Mouse (Mus musculus) heart, embryonic 14.5 days (tissue): ENCODE measurements around the gene Fam222b. TPM values are rescaled to one million over a fixed set of nuclear protein-coding genes. Genes with fewer than 3 reads are reported as not detected.

Experiments used
- ATAC-seq: fragments of 200-750 bp; cut with Nextera tagmentation; 2 replicates; pipeline ENCODE4 v1.8.0; 2017; ENCODE audit warnings: low read depth, moderate TSS enrichment; ENCODE audit not compliant: insufficient number of reproducible peaks, insufficient read depth, low FRiP score
- H3K27ac ChIP-seq, 2 experiments: fragments of 200-500 bp in 1 of 2; fragments of 300-500 bp in 1 of 2; sonication (generic) in 1 of 2; replicated peaks in 1 of 2; 2 replicates each; pipeline ENCODE4 v1.5.1; 2012 to 2014; ENCODE audit warnings: low read depth in 2 of 2, low read length in 2 of 2, control low read depth in 1 of 2, mild to moderate bottlenecking in 1 of 2, mixed read lengths in 1 of 2; ENCODE audit not compliant: control insufficient read depth in 1 of 2, insufficient read depth in 1 of 2
- H3K27me3 ChIP-seq: fragments of 300-500 bp; sonication (generic); 2 replicates; pipeline ENCODE4 v1.6.1; 2014; ENCODE audit warnings: mild to moderate bottlenecking, low read length, control low read depth; ENCODE audit not compliant: control insufficient read depth, insufficient read depth
- H3K36me3 ChIP-seq: fragments of 300-500 bp; sonication (generic); 2 replicates; pipeline ENCODE4 v1.6.1; 2014; ENCODE audit warnings: mild to moderate bottlenecking, control low read depth, low read length, mixed read lengths; ENCODE audit not compliant: control insufficient read depth, insufficient read depth
- H3K4me1 ChIP-seq, 2 experiments: fragments of 200-500 bp in 1 of 2; fragments of 300-500 bp in 1 of 2; sonication (generic) in 1 of 2; 2 replicates each; pipeline ENCODE4 v1.6.1; 2012 to 2014; ENCODE audit warnings: low read length in 2 of 2, control low read depth in 1 of 2, mixed read lengths in 1 of 2; ENCODE audit not compliant: control insufficient read depth in 2 of 2, insufficient read depth in 2 of 2
- H3K4me2 ChIP-seq: fragments of 300-500 bp; sonication (generic); 2 replicates; pipeline ENCODE4 v1.6.1; 2014; ENCODE audit warnings: mild to moderate bottlenecking, low read length
- H3K4me3 ChIP-seq, 2 experiments: fragments of 200-500 bp in 1 of 2; fragments of 300-500 bp in 1 of 2; sonication (generic) in 1 of 2; 2 replicates each; pipeline ENCODE4 v1.5.1; 2012 to 2014; ENCODE audit warnings: low read length in 2 of 2, mild to moderate bottlenecking in 2 of 2, control low read depth in 1 of 2, low read depth in 1 of 2, moderate library complexity in 1 of 2; ENCODE audit not compliant: control insufficient read depth in 1 of 2, insufficient read depth in 1 of 2
- H3K9ac ChIP-seq: fragments of 300-500 bp; sonication (generic); 2 replicates; pipeline ENCODE4 v1.6.1; 2014; ENCODE audit warnings: mild to moderate bottlenecking, low read length
- H3K9me3 ChIP-seq: fragments of 300-500 bp; sonication (generic); 2 replicates; pipeline ENCODE4 v1.6.1; 2016; ENCODE audit warnings: low read length, control low read depth; ENCODE audit not compliant: control insufficient read depth
- WGBS: fragments of 180-500 bp; shearing (Covaris S2); extraction: QIAGEN DNeasy Blood & Tissue Kit; methylation state at CpG from one replicate; pipeline ENCODE4 v1.1.7; 2014; 5-methylcytosine and 5-hydroxymethylcytosine counted together
- polyA plus RNA-seq: library from polyadenylated mRNA; unstranded; fragments of >200 nt; fragmentation: Nextera tagmentation; extraction: Ambion mirVana; gene quantifications from 2 replicates; pipeline ENCODE4 v1.2.1, GENCODE M21; 2014

The Fam222b gene
- polyA plus RNA-seq, 1 experiment from 2014 or later, result 17.0 TPM

DNA sequence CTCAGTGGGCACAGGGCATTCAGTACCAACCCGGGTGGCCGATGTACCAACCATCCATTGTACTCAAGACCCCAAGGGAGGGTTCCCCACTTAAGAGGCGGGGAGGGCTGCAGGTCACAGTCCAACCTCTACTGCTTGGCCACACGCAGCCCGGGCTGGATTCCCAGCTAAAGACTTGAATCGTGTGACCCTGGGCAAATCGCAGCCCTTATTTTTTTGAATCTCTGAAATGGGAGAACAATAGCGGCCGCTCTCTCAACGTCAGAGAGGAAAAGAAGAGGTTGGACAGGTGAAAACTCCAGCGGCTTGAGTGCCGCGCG lies 70.1 kb downstream of the Fam222b start:
- WGBS, result under 1% methylated on average over 14 of the region's 14 CpGs
- H3K9me3 ChIP-seq, result no peaks in the 10 kb centered on the region
- peaks cover 30% of the 10 kb centered on the region for H3K36me3 ChIP-seq
- no peaks in the 10 kb centered on the region for H3K27me3 ChIP-seq
- peak overlapping the region; percentile 94 to 96 for H3K27ac ChIP-seq
- peaks cover 16 to 30% of the 10 kb centered on the region in 2 experiments; a peak in 3 of 4 replicates for H3K4me1 ChIP-seq
- H3K4me3 ChIP-seq, result peak overlapping the region; percentile 83 to 96
- H3K4me2 ChIP-seq, result peak overlapping the region; percentile 93
- H3K9ac ChIP-seq, result peak overlapping the region; percentile 97
- ATAC-seq, result no peak

GRCm38 (mm10) chr11:78164924-78165760 lies 70.7 kb downstream of the Fam222b start, which contains the start of gene Traf4:
Gene Traf4 (minus strand): TSS chr11:78165589.
- H3K4me3 ChIP-seq, result peak within 1 kb of the TSS; percentile 83 to 96
- peak within 1 kb of the TSS; percentile 93 for H3K4me2 ChIP-seq
- H3K27me3 ChIP-seq, result no peaks in the 10 kb centered on the region
- ATAC-seq, result peak; percentile 83
- H3K4me1 ChIP-seq, result peaks cover 16 to 30% of the 10 kb centered on the region in 2 experiments; a peak in 3 of 4 replicates
- peak within 1 kb of the TSS; percentile 97 for H3K9ac ChIP-seq
- whole genome bisulfite sequencing, result under 1% methylated on average over 56 of the region's 78 CpGs
- H3K27ac ChIP-seq, result peak within 1 kb of the TSS; percentile 94 to 96
- peaks cover 25% of the 10 kb centered on the region for H3K36me3 ChIP-seq
- H3K9me3 ChIP-seq, result no peaks in the 10 kb centered on the region

GRCm38 (mm10) chr11:78165761-78166109 lies 71.3 kb downstream of the Fam222b start:
- Histone ChIP-seq H3K4me3 (peak overlapping the region; percentile 83 to 96), H3K4me1 (peaks cover 16 to 30% of the 10 kb centered on the region in 2 experiments; a peak in 3 of 4 replicates), H3K4me2 (peak overlapping the region; percentile 93), H3K9ac (peak overlapping the region; percentile 97), H3K9me3 (no peaks in the 10 kb centered on the region), H3K36me3 (peaks cover 19% of the 10 kb centered on the region), H3K27ac (peak overlapping the region; percentile 72 to 96), H3K27me3 (no peaks in the 10 kb centered on the region)
- WGBS, result 6% methylated on average over 16 of the region's 16 CpGs
- peak; percentile 8; the same call in 1 of the 2 replicates for ATAC-seq

DNA sequence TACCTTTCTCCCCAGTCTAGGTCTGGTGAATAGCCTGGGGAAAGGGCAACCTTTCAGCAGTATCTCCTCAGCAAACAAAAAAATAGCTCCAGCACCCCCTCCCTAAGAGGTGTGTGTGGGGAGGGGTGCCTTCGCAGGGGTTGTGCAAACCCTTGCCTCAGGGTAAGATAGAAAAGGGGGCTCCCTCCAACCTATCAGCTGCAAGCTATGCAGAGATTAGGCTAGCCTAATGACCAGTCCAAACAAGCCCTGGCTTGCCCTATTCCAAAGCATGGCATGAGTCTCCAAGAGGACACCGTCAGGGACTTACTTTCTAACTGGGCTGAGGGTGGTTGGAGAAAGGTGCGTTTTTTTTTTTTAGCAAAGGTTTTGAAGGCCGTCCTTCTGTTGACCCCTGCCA lies 71.7 kb downstream of the Fam222b start:
- Histone ChIP-seq H3K27ac (peak overlapping the region; percentile 72 to 96), H3K9ac (peak overlapping the region; percentile 97), H3K36me3 (peaks cover 14% of the 10 kb centered on the region), H3K4me3 (peak overlapping the region in 1 of 2 experiments; percentile 96; a peak in 3 of 4 replicates), H3K9me3 (no peaks in the 10 kb centered on the region), H3K4me2 (peak overlapping the region; percentile 93), H3K4me1 (peaks cover 16 to 30% of the 10 kb centered on the region in 2 experiments; a peak in 3 of 4 replicates), H3K27me3 (no peaks in the 10 kb centered on the region)
- 43% methylated on average over 4 of the region's 4 CpGs for WGBS
- no peak for ATAC-seq

GRCm38 (mm10) chr11:78166640-78167039 lies 72.2 kb downstream of the Fam222b start:
- H3K4me3 ChIP-seq, result no peak overlapping the region
- H3K27ac ChIP-seq, result no peak overlapping the region
- no peak overlapping the region for H3K4me2 ChIP-seq
- 68% methylated on average over 6 of the region's 6 CpGs for WGBS
- no peak overlapping the region for H3K9ac ChIP-seq
- H3K9me3 ChIP-seq, result no peaks in the 10 kb centered on the region
- H3K27me3 ChIP-seq, result no peaks in the 10 kb centered on the region
- ATAC-seq, result no peak
- H3K36me3 ChIP-seq, result peaks cover 10% of the 10 kb centered on the region
- H3K4me1 ChIP-seq, result peaks cover 16 to 30% of the 10 kb centered on the region in 2 experiments; a peak in 3 of 4 replicates

DNA sequence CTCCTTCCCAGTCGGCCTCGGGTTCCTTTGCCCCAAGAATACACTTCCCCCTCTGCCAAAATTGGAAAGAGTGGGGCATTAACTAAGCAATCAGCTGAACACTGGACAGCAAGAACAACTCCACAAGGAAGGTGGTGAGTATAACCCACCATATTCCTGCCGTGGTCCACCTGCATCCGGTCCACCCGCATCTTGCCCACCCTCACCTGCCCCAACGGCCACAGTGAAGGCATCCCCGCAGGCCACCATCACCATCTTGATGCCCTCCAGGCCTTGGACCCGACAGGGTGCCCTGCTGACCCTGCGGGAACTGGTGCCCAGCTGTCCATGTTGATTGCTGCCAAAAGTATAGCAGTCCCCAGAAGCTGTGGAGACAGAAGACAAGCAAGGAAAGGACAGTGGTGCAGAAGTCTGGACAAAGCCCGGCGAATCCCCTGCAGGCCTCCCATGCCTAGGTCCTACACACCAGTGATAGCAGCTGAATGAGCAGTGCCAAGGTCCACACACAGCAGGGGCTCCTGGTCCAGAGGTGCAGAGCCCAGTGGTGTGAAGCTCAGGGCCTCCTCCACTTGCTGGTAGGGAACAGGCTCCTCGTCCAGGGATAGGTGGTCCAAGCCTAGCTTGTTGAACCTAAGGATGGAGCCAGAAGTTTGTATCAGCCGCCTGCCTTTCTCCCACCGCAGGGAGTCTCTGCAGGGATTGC lies 72.9 kb downstream of the Fam222b start:
- no peak for ATAC-seq
- Histone ChIP-seq H3K4me2 (no peak overlapping the region), H3K9me3 (no peaks in the 10 kb centered on the region), H3K27ac (no peak overlapping the region), H3K4me3 (no peak overlapping the region), H3K27me3 (no peaks in the 10 kb centered on the region), H3K9ac (no peak overlapping the region), H3K36me3 (peaks cover 2% of the 10 kb centered on the region; the same call in 1 of the 2 replicates), H3K4me1 (peaks cover 16 to 25% of the 10 kb centered on the region in 2 experiments; a peak in 3 of 4 replicates)
- 89% methylated on average over 14 of the region's 14 CpGs for WGBS

DNA sequence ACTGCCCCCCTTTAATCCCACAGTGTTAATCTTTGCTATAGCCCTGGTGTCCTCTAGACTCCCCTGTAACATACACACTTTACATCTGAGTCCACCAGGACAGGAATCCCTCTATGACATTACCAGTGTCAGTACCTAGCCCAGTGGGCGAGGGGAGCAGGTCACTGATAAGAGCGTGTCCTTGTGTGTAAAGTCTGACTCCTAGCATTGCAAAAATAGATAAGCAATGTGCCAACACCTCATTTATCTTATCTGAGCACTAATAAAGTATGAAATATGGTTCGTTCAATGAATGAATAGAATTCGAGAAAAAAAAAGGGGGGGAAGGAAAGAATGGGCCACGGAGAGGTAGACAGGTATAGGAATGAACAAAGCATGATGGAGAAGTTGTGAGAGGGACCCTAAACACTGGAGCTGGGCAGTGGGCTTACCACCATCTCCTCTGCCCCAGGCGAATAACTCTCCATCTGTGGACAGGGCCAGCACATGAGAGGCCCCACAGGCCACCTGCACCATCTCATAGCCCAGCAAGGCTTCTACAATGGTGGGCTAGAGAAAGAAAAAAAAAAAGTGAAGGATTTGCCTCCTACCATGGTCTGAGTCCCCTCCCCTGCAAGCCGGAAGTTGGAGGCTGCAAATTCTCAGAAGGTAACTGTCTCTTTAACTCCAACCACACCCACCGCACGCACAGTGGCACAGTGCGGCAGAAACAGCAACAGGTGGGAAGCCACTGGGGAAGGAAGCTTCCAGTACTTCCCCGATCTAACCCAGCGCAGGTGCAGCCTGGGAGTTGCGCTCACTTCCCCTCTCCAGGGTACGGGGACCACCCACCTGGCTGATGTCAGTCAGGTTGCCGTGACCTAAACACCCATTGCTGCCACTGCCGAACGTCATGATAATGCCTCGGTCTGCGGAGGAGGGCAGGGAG lies 74.3 kb downstream of the Fam222b start:
- 61% methylated on average over 19 of the region's 19 CpGs for WGBS
- no peak for ATAC-seq
- no peak overlapping the region; the same call in 1 of the 2 replicates for H3K9ac ChIP-seq
- H3K4me2 ChIP-seq, result 0 out of 2 replicates have a peak overlapping the region, but pooled peaks have one; percentile 2
- no peaks in the 10 kb centered on the region for H3K9me3 ChIP-seq
- H3K27me3 ChIP-seq, result no peaks in the 10 kb centered on the region
- H3K4me3 ChIP-seq, result no peak overlapping the region
- no peak overlapping the region for H3K27ac ChIP-seq
- H3K4me1 ChIP-seq, result peaks cover 10 to 11% of the 10 kb centered on the region in 2 experiments; a peak in 3 of 4 replicates
- H3K36me3 ChIP-seq, result no peaks in the 10 kb centered on the region
